Mouse (Mus musculus) pancreas, adult 10 weeks (tissue): ENCODE results near the gene Gm21852. TPM values are rescaled to one million over a fixed set of nuclear protein-coding genes. Genes with fewer than 3 reads are reported as not detected.

ENCODE experiments used
- polyA plus RNA-seq: library from polyadenylated mRNA; stranded (reverse); fragments of 350-450 nt; fragmentation: Illumina TruSeq; extraction: RNeasy Lipid Tissue Mini Kit (QIAGEN cat#74804); gene quantifications from one replicate; pipeline ENCODE4 v1.2.3, GENCODE M21; 2015; ENCODE audit warnings: low read depth, low replicate concordance; ENCODE audit not compliant: insufficient read depth

Gm21852 gene
- polyA plus RNA-seq = not detected

DNA sequence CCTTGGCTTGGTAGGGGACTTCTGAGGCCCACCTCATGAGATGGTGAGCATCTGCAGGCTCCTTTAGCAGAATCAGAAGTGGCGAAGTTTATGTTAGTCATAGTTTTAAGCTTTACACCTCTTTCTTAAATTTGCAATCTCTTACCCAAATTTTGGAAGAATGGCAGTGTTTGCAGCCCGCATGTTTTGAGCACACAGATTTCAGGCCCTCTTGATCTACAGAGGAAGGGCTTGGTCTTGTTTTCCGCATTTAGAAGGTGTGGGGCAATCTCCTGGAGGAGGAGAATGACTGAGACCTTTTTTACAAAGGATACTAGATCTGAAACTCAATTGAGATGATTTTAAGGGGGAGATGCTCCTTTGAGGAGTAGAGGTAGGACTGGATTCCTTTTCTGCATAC, at the start of gene Gm21852:
TSS of gene Gm21852 (minus strand) at position 101 of the 400 bp plus-strand sequence.

Other genes starting within 250 kb of the Gm21852 start
- gene Gm21797, start 123.8 kb upstream of the Gm21852 start, polyA plus RNA-seq = not detected
- gene Gm20795, start 152.9 kb upstream of the Gm21852 start, polyA plus RNA-seq = not detected